Comparison of ENCODE assay signal across 26 mouse cellular contexts in genomic region chr9:72708690-72709089, GRCm38 (mm10).
"Had no signal": no experiment of that assay in that cellular context is flagged by ENCODE, and none has a peak within 500 bp of the region (broad histone marks: within the 10 kb centered on the region; RNA-seq: fewer than 3 reads in every experiment).

No protein-coding gene starts in this region.

- ATAC-seq: hindbrain, postnatal 0 days; intestine, embryonic 16.5 days; liver, embryonic 12.5 days had no signal

- H3K9me3 ChIP-seq: heart, embryonic 10.5 days; heart, embryonic 12.5 days; hindbrain, embryonic 13.5 days; hindbrain, embryonic 15.5 days; kidney, embryonic 15.5 days; limb, embryonic 13.5 days; limb, embryonic 15.5 days; liver, embryonic 12.5 days had no signal

- H3K27me3 ChIP-seq: heart, embryonic 12.5 days; hindbrain, embryonic 13.5 days; hindbrain, embryonic 15.5 days; kidney, embryonic 15.5 days; limb, embryonic 13.5 days; limb, embryonic 15.5 days; liver, embryonic 12.5 days had no signal

- H3K9ac ChIP-seq: heart, embryonic 12.5 days; hindbrain, embryonic 13.5 days; hindbrain, embryonic 15.5 days; kidney, embryonic 15.5 days; limb, embryonic 13.5 days; limb, embryonic 15.5 days; liver, embryonic 12.5 days; liver, embryonic 14.5 days had no signal

- H3K4me1 ChIP-seq: heart, embryonic 10.5 days; hindbrain, embryonic 13.5 days had no signal

- H3K4me3 ChIP-seq: heart, embryonic 10.5 days; heart, embryonic 12.5 days; hindbrain, embryonic 13.5 days; hindbrain, embryonic 15.5 days; kidney, embryonic 15.5 days; limb, embryonic 13.5 days; limb, embryonic 15.5 days; liver, embryonic 12.5 days had no signal

- H3K4me2 ChIP-seq: heart, embryonic 12.5 days; hindbrain, embryonic 13.5 days; hindbrain, embryonic 15.5 days; kidney, embryonic 15.5 days; limb, embryonic 13.5 days; limb, embryonic 15.5 days; liver, embryonic 12.5 days had no signal

- DNase-seq: gastrocnemius, postnatal 14 days; gastrocnemius, postnatal 36 days; heart, adult 18-20 months; heart, postnatal 14 days; heart, postnatal 36 days; kidney, adult 11 months; kidney, adult 2 months; kidney, adult 9 months; kidney, postnatal 14 days; kidney, postnatal 36 days; layer of hippocampus, adult 9-11 months; layer of hippocampus, postnatal 36 days; left cerebral cortex, postnatal 4 days; lung, adult 18-20 months had no signal

- H3K27ac ChIP-seq: heart, embryonic 10.5 days; hindbrain, embryonic 13.5 days; hindbrain, embryonic 15.5 days; hindbrain, postnatal 0 days; kidney, embryonic 15.5 days; kidney, postnatal 0 days; limb, embryonic 13.5 days; liver, embryonic 12.5 days; liver, embryonic 14.5 days had no signal
